Mouse (Mus musculus): ENCODE results near the gene Cep55.

DNA sequence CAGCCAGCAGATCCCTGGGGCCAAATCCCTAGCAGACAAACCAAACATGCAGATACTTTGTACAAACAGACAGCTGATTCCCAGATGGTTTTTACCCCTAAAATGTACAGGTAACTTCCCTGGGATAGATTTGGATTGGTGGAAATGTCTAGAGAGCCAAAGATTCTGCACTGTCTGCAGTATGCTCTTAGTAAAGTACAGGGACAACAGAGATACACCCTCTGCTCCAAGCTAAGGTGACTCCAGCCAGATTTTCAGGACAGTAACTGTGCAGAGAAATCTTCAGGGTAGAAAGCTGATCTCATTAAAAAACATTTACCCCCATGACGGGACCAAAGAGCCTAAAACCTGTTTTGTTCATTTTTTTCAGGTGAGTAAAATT is 38.9 kb upstream of the Cep55 start:
- TF ChIP-seq POLR2A (IDR thresholded peaks at IDR 0.05; ENCODE audit: low read depth, low read length): no peak
- no peak for TF ChIP-seq CTCF (IDR thresholded peaks at IDR 0.05; ENCODE audit: extremely low read depth, insufficient read depth, insufficient read length, insufficient replicate concordance)
